Mouse (Mus musculus) CD4-positive helper T cell, adult 2 months (primary cell): Measurements from ENCODE around the gene Cdh13.
A peak's percentile ranks its signal among the peaks of the same experiment; 100 is the strongest.

ENCODE experiments used
- DNase-seq: peaks from one replicate; pipeline ENCODE4 v3.0.0-alpha.2; 2012; ENCODE audit warnings: low read depth, missing footprints, low spot score

The Cdh13 gene

DNA sequence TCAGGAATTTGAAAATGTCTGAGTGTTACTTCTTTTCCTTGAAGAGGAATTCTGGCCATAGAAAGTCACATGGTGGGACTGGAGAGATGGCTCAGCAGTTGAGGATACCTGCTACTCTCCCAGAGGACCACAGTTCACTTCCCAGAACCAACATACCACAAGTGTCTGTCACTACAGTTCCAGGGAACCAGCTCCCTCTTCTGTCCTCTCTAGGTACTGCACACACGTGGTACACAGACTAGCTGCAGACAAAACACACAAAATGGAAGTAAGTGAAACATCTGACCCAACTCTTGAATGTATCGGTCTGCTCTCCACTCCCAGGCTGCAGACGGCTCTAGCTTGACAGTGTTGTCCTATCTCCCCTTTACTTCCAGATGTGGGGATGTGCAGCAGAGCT, 633.0 kb downstream of the Cdh13 start:
- DNase-seq: no peak

DNA sequence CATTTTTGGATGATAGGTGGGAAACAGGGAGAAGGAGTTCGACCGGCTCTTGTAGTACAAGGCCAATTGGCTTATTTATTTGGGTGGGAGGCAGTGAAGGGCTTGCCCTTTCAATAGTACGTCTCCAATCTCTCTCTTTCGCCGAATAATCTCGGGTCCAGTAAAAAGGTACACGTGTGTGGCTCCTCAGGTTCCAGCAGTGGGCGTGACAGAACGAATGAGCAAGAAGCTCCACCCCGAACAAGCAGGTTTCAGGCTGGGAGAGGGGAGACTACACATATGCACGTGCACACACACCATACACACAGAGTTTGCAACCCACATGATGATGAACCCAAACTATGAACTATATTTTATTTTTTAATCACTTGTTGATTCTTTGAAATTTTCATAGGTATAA, 653.9 kb downstream of the Cdh13 start:
- no peak for DNase-seq

DNA sequence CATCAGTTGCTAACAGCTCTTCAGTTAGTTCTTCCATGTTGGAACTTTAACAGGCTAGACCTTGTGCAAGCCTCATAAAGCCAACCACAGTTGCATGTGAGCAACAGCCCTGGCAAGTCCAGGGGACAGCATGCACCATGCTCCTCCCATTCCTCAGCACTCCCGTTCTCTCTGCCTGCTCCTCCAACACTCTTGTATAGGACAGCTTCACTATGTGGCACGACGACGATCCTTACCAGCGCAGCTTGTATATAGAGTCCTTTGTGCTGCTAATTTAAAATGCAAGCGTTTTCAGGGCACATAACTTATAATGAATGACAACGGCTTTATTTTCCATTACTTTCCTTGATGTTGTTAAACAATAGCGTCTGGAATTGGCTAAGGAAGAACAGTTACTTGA, 654.5 kb downstream of the Cdh13 start:
- DNase-seq: no peak

DNA sequence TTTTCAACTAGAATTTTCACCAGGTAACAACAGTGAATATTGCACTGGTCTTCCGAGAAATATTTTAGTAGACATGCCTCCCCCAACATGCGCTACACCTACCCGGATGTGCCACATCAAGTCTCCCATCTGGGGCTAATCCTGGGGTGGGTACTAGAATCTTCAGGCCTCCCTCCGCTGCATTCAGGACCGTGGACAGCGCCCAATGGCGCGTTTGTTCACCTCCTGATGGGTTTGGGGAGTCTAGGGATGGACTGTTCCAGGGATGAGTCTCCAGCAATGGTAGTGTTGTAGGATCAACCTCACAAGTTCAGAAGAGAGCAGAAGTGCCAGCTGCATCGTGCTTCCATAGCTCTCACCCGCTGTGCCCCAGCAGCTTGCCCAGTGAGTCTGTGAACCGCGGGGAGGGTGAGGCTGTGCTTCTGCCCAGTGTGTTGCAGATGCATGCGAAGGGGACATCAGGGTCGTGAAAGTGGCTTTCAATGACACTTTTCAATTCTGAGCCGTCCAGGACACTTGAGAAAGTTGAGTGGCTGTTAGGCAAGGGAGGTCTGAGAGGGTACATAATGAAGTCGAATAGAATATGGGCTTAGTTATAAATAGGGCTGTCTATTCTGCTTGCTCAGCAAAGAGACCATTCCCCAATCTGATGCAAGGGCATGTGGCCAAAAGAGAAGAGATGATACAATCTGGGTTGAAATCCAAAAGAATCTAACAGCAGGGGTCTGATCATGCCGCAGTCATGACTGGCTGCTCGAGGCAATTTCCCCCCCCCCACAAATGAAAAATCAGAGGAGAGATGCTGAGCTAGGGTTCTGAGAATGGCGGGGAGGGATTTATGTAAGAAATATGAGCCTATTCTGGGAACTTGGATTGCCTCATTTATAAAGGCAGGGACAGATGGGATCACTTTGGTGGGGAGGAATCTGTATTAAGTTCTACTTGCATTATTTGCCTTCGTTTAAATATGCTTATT, 668.5 kb downstream of the Cdh13 start:
- no peak for DNase-seq

DNA sequence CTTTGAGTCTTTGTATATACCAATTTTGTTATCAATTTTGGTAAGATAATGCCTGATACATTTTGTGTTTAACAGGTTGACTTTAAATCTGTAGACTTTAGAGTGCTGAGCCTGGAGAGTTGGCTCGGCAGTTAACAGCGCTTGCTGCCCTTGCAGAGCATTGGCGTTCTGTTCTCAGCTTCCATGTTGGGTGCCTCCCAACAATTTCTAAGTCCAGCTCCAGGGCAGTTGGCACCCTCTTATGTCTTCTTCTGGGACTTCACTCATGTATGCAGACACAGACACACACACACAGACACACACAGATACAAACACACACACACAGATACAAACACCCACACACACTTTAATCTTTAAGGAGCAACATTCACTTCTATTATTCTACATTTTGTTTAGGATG, 672.6 kb downstream of the Cdh13 start:
- DNase-seq: no peak

DNA sequence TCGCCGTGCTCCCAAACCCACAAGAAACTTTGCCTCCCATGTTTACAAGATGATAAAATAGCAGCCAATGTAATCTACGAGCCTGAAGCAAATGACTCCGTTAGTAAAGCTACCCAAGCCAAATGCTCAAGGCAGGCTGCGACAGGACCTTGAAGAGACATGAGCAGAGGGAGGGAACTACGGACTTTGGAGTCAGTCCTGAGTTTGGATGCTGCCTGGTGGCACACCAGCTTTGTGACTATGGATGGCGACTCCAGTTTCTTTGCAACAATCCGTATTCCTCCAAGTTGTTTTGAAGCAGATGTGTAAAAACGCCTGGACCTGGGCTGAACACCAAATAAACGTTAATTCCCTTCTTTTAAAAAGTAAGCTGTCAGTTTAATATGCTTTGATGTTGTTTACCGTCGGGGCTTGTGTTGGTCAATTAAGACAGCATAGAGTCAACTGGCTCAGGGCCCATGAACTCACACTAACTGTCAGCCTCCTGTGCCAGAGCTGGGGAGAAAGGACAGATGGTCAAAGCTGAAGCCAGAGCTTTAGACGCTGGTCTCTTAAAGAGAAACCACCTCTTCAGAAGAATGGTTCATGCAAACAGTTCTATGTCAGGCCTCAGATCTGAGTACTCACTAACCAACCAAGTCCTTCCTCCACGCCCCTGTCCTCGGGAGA, 678.5 kb downstream of the Cdh13 start:
- peak; percentile 5 for DNase-seq

DNA sequence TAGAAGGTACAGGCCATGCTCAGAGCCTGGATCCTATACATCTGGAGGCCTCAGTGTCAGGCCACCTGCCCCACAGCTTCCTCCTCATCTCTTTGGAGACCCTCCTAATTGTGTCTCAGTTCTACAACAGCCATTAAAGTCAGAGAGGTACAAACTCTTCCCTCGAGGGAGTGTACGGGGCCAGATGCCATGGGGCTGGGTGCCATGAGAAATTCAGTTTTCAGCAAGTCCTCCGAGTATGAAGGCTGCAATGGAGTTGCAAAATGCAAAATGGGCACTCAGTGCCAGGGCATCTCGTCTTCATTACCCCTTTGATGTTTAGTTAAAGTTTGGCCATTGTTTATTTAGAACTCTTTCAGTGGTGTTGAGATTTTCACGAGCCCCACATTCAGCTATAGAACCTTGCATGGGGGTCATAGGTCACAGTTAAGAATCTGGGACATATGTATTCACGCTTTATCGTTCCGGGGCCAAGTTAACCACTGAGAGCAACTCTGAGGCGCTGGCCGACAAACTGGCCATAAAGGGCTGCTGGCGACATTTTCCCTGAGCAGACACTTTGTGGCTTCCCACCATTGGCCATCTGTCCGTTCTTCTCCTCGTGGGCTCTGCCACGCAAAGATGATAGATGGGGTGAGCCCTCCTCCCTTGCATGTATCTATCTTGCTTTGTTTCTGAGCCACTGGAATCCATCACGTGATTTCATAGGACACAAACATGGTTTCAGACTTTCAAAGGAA, 681.7 kb downstream of the Cdh13 start:
- no peak for DNase-seq

DNA sequence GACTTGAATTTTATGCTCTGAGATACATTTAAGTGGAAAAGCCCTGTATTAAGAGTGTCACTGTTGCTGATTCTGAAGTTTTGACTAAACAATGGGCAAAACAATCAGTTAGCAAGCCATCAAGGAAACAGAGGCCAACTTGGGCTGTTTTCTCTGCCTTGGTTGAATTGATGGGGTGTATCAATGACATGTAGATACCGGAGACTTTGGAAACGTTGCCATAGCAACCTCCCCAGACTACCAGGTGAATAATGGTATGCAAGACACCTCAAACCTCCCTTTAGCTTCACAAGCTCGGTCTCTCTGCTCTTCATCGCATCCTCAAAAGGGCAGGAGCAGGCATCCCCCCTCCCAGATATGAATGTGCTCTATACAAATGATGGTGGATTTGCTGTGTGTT, 685.4 kb downstream of the Cdh13 start:
- DNase-seq: no peak

DNA sequence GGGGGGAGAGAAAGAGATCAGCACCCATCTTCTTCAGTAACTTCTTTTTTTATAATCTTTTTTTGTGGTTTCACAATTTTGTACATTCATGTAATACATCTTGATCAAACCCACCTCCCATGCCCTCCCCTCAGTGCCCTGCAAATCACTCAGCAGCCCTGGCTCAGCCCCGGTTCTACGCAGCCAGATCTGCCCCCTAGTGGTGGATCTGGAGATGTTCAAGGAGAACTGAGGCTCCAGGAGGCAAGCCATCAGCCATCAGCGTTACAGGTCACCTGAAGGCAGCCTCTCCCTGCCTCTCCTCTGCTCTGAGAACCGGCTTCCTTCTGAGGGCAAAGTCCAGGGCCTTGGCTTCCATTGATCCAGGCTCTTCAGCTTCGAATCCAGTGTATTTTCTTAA, 696.3 kb downstream of the Cdh13 start:
- DNase-seq: no peak

DNA sequence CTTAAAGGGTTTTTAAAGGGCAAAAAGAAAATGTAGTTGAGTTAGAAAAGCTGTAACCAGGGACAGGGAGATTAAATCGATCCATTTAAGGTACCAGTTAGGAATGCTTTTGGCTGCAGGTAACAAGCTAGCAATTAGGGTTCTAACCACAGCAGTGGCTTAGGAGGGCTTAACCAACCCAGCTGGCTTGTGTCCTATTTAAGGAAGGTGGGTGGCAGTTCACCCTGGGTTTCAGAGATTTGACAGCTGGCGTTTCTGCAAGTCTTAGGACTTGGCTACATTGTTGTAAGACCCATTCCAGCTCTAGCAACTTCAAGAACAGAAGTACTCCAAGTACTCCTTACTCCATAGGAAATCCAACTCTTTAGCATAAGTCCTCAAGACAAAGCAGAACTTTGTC, 700.2 kb downstream of the Cdh13 start:
- no peak for DNase-seq

DNA sequence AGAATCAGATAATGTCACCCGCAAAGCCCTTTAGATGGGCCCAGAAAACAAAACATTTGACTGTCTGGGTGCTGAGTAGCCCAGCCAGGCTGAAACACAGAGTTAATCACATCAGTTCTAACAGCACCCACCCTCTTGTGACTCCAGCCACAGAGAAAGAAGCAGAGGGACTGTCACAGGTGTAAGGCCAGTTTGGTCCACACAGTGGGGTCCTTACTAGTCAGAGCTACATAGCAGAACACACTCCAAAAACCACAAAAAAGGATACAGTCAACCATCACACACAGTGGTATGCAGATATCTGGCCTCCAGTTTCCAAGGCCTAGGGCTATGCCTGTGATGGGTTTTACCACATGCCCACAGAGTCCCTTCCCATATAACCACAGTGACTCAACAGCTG, 703.3 kb downstream of the Cdh13 start:
- no peak for DNase-seq

DNA sequence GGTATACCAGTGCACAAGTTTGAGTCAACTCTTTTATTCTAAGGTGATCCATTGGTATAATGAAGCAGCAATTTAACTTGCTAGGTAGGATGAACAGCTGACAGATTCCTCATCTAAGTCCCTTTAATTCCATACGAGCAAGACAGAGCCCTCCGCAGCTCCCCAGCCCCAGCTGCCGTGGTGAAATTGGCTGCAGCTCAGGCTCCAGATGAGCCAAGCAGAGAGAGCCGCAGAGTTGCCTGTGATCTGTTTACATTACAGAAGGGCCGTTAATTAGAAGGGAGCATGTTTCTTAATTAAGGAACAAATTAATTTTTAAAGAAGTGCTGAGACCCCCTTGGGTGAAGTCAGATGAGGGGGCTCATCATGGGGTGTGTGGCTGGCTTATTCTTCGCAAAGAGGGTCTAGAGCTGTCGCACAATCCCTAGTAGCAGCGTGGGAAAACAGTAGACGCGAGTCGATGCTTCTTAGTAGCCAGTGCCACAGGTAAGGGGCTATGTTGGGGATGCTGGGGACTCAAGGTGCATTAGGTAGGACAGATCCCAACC, 712.2 kb downstream of the Cdh13 start:
- no peak for DNase-seq

DNA sequence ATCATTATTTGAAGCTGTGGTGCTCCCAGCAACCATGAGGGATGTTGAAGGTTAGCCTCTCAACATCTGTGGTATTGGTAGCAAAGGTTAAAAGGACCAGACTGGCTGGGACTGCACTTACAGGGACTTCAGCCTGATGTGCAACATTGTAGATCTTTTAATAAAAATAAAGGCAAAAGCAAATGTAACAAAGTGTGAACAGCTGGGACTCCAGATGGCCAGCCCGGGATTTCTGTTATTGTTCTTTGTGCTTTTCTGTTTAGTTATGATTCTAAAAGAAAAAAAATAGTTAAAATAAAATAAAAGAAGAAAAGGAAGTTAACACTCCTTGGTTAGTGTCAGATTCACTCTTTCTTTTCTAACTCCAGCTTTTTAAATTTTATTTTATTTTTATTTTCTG, 717.1 kb downstream of the Cdh13 start:
- DNase-seq: no peak

DNA sequence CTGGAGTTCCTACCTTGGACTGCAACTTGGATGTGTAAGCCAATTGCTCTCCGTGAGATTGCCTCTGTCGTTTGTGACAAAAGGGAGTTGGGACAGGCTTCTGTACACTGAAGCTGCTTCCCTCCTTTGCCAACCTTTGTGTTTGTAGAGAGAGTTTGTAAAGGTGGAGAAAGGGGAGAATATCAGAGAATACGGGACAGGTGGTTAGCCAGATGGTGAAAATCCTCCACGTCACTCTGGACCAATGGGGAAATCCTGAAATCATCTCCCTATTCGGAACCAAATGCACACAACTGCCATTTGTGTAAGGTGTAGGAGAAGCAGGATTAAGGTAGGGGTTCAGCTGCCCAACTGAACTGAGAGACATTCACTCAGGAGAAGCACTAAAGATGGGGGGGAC, 721.3 kb downstream of the Cdh13 start:
- no peak for DNase-seq

DNA sequence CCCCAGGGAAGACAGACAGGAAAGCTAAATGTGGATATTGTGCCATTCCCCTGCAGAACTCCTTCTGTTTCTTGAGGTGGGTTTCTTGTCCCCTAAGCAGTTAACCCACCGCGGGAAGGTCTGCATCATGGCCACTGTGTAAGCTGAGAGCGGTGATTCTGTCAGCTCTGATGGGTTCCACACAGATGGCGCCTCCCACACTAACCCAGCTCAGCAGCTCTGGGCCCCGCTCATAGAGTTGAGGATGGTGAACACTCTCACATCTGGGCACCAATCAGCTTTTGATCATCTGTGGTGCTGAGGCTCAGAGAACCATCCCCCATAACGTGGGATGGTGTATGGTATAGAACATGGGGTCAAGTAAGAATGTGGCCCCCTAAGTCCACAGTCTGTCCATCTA, 735.1 kb downstream of the Cdh13 start:
- DNase-seq: no peak

DNA sequence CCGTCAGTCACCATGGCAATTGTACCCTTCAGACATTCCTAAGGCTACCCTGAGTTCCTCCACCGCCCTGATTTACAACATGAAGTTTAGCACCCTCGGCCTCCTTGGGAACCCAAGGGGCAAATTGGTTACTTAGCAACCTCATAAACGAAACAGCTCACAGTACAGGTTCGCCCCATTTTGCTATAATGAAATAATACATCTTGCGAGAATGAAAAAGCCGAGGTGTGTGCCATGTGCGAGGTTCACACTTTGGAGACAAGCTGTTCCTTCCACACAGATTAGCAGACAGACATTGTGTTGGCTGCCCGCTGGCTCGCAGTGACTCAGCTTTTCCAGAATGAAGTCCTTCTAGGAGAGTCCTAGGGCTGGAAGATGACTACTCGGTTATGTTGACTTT, 737.2 kb downstream of the Cdh13 start:
- no peak for DNase-seq

DNA sequence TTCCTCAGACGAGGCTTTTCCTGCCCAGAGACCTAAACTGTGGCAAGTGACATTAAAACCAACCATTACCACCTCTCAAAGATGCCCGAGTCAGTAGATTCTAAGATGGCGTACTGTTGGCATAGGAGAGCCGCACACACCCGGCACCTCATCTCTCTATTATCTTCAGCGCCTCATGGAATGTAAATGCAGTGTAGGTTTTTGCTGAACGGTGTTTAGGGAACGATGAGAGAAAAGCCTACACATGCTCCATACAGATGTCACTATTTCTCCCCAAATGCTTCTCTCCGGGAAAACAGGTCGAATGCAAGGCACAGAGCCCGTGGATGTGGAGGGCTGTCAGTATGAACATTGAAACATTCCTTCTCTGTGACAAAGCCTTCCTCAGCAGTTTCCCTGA, 737.9 kb downstream of the Cdh13 start:
- no peak for DNase-seq

DNA sequence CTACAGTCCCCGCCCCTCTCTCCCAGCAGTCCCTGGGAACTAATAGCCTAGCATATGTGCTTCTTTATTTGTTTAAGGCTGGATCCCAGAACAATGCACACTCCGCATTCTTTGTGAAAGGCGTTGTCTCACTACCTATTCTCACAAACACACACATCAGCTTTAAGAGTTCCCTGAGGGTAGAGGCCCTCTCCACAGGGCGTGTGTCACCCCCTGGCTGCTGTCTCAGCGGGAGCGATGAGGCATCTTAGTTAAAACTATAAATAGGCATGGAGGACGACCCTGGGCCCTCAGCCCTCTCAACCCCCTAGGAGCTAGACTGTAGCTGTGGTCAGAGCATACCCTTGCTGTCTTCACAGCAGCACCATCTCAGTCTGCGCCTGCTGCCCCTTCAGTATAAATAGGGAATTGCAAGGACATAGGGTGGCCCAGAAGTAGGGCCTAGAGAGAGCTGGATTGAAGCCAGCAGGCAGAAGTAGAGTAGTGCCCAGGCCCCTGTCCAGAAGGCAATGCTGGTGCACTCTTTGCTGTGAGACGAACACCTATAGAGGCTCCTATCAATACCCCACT, 738.9 kb downstream of the Cdh13 start:
- no peak for DNase-seq

DNA sequence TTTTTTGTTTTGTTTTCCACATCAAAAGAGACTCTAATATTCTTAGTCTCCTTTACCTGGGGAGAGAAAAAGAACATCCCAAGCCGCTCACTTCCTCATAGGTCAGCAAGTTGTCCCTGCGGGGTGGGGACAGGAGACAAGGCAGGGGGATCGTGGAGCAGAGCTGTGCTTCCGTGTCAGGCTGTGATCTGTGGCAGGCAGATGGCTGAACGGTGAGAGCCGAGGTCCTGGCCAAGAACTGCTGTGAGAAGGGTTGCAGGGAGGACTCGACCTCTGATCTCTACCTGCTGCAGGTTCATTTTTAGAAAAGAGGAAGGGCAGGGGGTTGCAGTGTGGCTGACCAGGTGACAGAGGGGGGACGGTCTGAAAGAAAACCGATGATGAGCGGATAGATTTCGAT, 749.9 kb downstream of the Cdh13 start:
- no peak for DNase-seq

DNA sequence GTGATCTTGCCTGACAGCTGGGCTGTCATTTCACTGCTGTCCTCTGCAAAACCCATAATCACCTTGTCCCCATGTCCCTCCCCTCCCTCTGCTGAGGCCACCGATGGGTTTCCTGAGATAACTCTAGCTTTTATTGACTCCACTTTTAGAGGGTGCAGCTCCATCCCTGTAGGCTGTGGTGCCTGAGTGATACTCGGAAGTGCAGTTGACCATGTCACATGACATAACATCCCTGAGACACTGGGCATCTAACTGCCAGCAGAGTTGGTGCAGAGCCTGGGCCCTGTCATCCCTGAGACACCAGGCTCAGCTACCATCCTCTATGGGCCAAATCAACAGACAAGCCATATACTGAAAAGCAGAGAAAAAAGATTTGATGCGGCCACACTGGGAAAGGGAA, 750.5 kb downstream of the Cdh13 start:
- no peak for DNase-seq

DNA sequence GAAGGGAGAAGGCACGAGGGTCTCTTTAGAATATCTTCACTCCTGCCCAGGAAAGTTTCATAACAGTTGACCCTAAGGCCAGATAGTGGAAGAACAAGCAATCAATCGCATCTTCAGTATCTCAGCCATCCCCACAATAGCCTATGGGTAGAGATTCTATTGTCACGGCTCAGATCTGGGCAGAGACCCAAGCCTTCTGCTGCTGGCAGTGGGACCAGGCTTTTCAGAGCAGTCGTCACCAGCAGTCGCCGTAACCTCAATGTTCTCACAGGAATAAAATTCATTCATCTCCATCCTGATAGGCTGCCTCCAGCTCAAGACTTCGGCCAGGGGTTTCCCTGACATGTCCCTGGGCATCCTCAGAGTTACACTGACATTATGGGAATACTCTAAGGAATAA, 751.6 kb downstream of the Cdh13 start:
- DNase-seq: no peak

DNA sequence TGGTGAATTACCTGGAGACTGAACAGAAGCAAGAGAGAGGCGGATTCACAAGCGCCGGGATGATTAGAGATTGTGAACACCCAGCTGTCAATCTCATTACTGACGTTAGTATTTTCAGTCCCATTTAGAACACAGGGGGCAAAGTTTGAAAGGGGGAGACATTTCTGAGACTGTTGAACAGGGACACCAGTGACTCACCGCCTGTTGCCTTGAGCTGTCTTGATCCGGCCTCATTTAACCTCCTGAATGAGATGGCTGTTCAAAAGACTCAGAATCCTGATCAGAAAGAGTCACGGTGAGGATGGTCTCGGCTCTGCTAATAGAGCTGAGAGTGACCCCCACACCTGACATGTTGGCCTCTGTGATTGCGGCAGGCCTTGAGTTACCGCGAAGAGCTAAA, 754.0 kb downstream of the Cdh13 start:
- DNase-seq: no peak
